Mouse (Mus musculus): ENCODE data around the gene Arid1b.

- TF ChIP-seq IRF4 (IDR thresholded peaks at IDR 0.05; ENCODE audit: low read depth, low read length) (no peak), MAZ (IDR thresholded peaks at IDR 0.05; ENCODE audit: low read depth, low read length) (no peak), CTCF (conservative IDR thresholded peaks at IDR 0.05 in 1 of 2, IDR thresholded peaks at IDR 0.05 in 1 of 2; ENCODE audit: low read depth in 2 of 2, low read length in 2 of 2) (no peak), MAFK (IDR thresholded peaks at IDR 0.05; ENCODE audit: insufficient replicate concordance, low read length) (no peak), UBTF (IDR thresholded peaks at IDR 0.05; ENCODE audit: low read depth, low read length) (no peak), POLR2AphosphoS2 (IDR thresholded peaks at IDR 0.05; ENCODE audit: low read depth, low read length) (no peak)
Measured at GRCm38 (mm10) chr17:5033346-5033745, 39.2 kb downstream of the Arid1b start.

Measured in CH12.LX (cell line).